Mouse (Mus musculus) MEL (cell line): ENCODE results near the gene Sema5a. TPM values are rescaled to one million over a fixed set of nuclear protein-coding genes. Genes with fewer than 3 reads are reported as not detected.
"Not testable (repeated sequence)": the region's sequence is repeated elsewhere in the genome, so short reads cannot be mapped to it uniquely, and the experiment has no call there.

ENCODE experiments used
- DNase-seq: peaks from one replicate; pipeline ENCODE4 v3.0.0; 2011; ENCODE audit warnings: low read depth, low spot score
- H3K27ac ChIP-seq: 2 replicates; pipeline ENCODE4 v1.5.1; 2012; ENCODE audit warnings: low read depth, mild to moderate bottlenecking, control low read depth, low read length, moderate library complexity; ENCODE audit not compliant: control insufficient read depth
- H3K27me3 ChIP-seq, 2 experiments: fragments of 150-350 bp in 1 of 2; sonication (generic) in 1 of 2; 2 replicates each; pipeline ENCODE4 v1.6.1; 2012; ENCODE audit warnings: low read length in 2 of 2, mild to moderate bottlenecking in 2 of 2, improper control_type of control experiment in 1 of 2, moderate library complexity in 1 of 2; ENCODE audit not compliant: insufficient read depth in 2 of 2, control insufficient read depth in 1 of 2
- H3K36me3 ChIP-seq, 2 experiments: 2 replicates each; pipeline ENCODE4 v1.6.1; 2012 to 2014; ENCODE audit warnings: low read length in 2 of 2, improper control_type of control experiment in 1 of 2, inconsistent platforms in 1 of 2, mild to moderate bottlenecking in 1 of 2; ENCODE audit not compliant: insufficient read depth in 2 of 2, control insufficient read depth in 1 of 2
- H3K4me1 ChIP-seq, 2 experiments: fragments of 150-350 bp in 1 of 2; sonication (generic) in 1 of 2; 2 replicates each; pipeline ENCODE4 v1.6.1; 2012; ENCODE audit warnings: low read length in 2 of 2, improper control_type of control experiment in 1 of 2, mild to moderate bottlenecking in 1 of 2; ENCODE audit not compliant: insufficient read depth in 2 of 2, control insufficient read depth in 1 of 2
- H3K4me3 ChIP-seq, 2 experiments: fragments of 150-350 bp in 1 of 2; sonication (generic) in 1 of 2; 2 replicates each; pipeline ENCODE4 v1.5.1; 2012; ENCODE audit warnings: low read depth in 2 of 2, low read length in 2 of 2, mild to moderate bottlenecking in 2 of 2, moderate library complexity in 2 of 2, control low read depth in 1 of 2, improper control_type of control experiment in 1 of 2; ENCODE audit not compliant: control insufficient read depth in 1 of 2, insufficient read depth in 1 of 2
- H3K79me2 ChIP-seq: 2 replicates; pipeline ENCODE4 v1.6.1; 2012; ENCODE audit warnings: mild to moderate bottlenecking, low read length, moderate library complexity; ENCODE audit not compliant: control insufficient read depth, poor library complexity, insufficient read depth
- H3K9ac ChIP-seq: 2 replicates; pipeline ENCODE4 v1.6.1; 2012; ENCODE audit warnings: low read depth, mild to moderate bottlenecking, control low read depth, low read length, moderate library complexity; ENCODE audit not compliant: control insufficient read depth, poor library complexity, severe bottlenecking
- H3K9me3 ChIP-seq: fragments of 150-350 bp; sonication (generic); replicated peaks from 2 replicates; pipeline ENCODE4 v1.6.1; 2012; ENCODE audit warnings: mild to moderate bottlenecking, low read length, improper control_type of control experiment, moderate library complexity; ENCODE audit not compliant: insufficient read depth
- ELF1 ChIP-seq: IDR thresholded peaks from 2 replicates; pipeline ENCODE4 v1.6.1; 2014; ENCODE audit warnings: low read depth, mild to moderate bottlenecking, inconsistent platforms, low read length, improper control_type of control experiment, moderate library complexity
- EP300 ChIP-seq, 2 experiments: IDR thresholded peaks; 2 replicates each; pipeline ENCODE4 v1.6.1; 2011; ENCODE audit warnings: improper control_type of control experiment in 2 of 2, low read length in 2 of 2, low read depth in 1 of 2, mild to moderate bottlenecking in 1 of 2
- ETS1 ChIP-seq: IDR thresholded peaks from 2 replicates; pipeline ENCODE4 v1.6.1; 2012; ENCODE audit warnings: low read depth, mild to moderate bottlenecking, inconsistent platforms, low read length, improper control_type of control experiment, moderate library complexity
- GABPA ChIP-seq: IDR thresholded peaks from 2 replicates; pipeline ENCODE4 v1.6.1; 2012; ENCODE audit warnings: low read depth, mild to moderate bottlenecking, inconsistent platforms, low read length, improper control_type of control experiment, moderate library complexity
- JUND ChIP-seq: IDR thresholded peaks from 2 replicates; pipeline ENCODE4 v1.6.1; 2011; ENCODE audit warnings: low read depth, mild to moderate bottlenecking, improper control_type of control experiment, low read length
- KAT2A ChIP-seq: conservative IDR thresholded peaks from 2 replicates; pipeline ENCODE4 v1.6.1; 2012; ENCODE audit warnings: low read depth, low read length, improper control_type of control experiment, inconsistent platforms
- MAFK ChIP-seq: IDR thresholded peaks from 2 replicates; pipeline ENCODE4 v1.6.1; 2011; ENCODE audit warnings: low read depth, mild to moderate bottlenecking, low read length, improper control_type of control experiment, borderline replicate concordance
- MAX ChIP-seq: IDR thresholded peaks from 2 replicates; pipeline ENCODE4 v1.6.1; 2011; ENCODE audit warnings: low read length, improper control_type of control experiment
- MXI1 ChIP-seq: IDR thresholded peaks from 2 replicates; pipeline ENCODE4 v1.6.1; 2011; ENCODE audit warnings: mild to moderate bottlenecking, low read depth, low read length, improper control_type of control experiment
- MYC ChIP-seq: IDR thresholded peaks from 2 replicates; pipeline ENCODE4 v1.6.1; 2011; ENCODE audit warnings: low read depth, mild to moderate bottlenecking, low read length, improper control_type of control experiment, moderate library complexity
- NELFE ChIP-seq: IDR thresholded peaks from 2 replicates; pipeline ENCODE4 v1.6.1; 2011; ENCODE audit warnings: low read depth, low read length, improper control_type of control experiment
- POLR2AphosphoS2 ChIP-seq: IDR thresholded peaks from 2 replicates; pipeline ENCODE4 v1.6.1; 2011; ENCODE audit warnings: low read length, improper control_type of control experiment
- RAD21 ChIP-seq: IDR thresholded peaks from 2 replicates; pipeline ENCODE4 v1.6.1; 2011; ENCODE audit warnings: mild to moderate bottlenecking, low read depth, low read length, improper control_type of control experiment
- RCOR1 ChIP-seq: IDR thresholded peaks from 2 replicates; pipeline ENCODE4 v1.6.1; 2012; ENCODE audit warnings: low read depth, mild to moderate bottlenecking, inconsistent platforms, low read length, improper control_type of control experiment
- SMC3 ChIP-seq: IDR thresholded peaks from 2 replicates; pipeline ENCODE4 v1.6.1; 2011; ENCODE audit warnings: low read depth, low read length, improper control_type of control experiment
- TAL1 ChIP-seq: IDR thresholded peaks from 2 replicates; pipeline ENCODE4 v1.6.1; 2012; ENCODE audit warnings: mild to moderate bottlenecking, inconsistent platforms, low read length, moderate library complexity, mixed read lengths
- TBP ChIP-seq: IDR thresholded peaks from 2 replicates; pipeline ENCODE4 v1.8.0; 2011; ENCODE audit warnings: low read depth, low read length, improper control_type of control experiment
- UBTF ChIP-seq: IDR thresholded peaks from 2 replicates; pipeline ENCODE4 v1.6.1; 2012; ENCODE audit warnings: low read depth, mild to moderate bottlenecking, inconsistent platforms, low read length, improper control_type of control experiment, moderate library complexity, borderline replicate concordance; ENCODE audit not compliant: insufficient read depth
- USF2 ChIP-seq, 2 experiments: IDR thresholded peaks; 2 replicates each; pipeline ENCODE4 v1.6.1; 2011 to 2012; ENCODE audit warnings: improper control_type of control experiment in 2 of 2, low read length in 2 of 2, borderline replicate concordance in 1 of 2, inconsistent platforms in 1 of 2, low read depth in 1 of 2, mild to moderate bottlenecking in 1 of 2; ENCODE audit not compliant: insufficient read depth in 1 of 2
- ZC3H11A ChIP-seq: IDR thresholded peaks from 2 replicates; pipeline ENCODE4 v1.6.1; 2012; ENCODE audit warnings: low read depth, mild to moderate bottlenecking, inconsistent platforms, low read length, improper control_type of control experiment
- ZMIZ1 ChIP-seq: IDR thresholded peaks from 2 replicates; pipeline ENCODE4 v1.6.1; 2012; ENCODE audit warnings: low read depth, mild to moderate bottlenecking, inconsistent platforms, low read length, improper control_type of control experiment, moderate library complexity
- polyA plus RNA-seq, 2 experiments: library from polyadenylated mRNA; stranded (reverse) in 1 of 2; unstranded in 1 of 2; fragments of >175 nt in 1 of 2; fragments of >200 nt in 1 of 2; gene quantifications; 2 replicates each; pipeline versions ENCODE4 v1.2.1 to v1.2.4; 2012; ENCODE audit warnings: low replicate concordance in 2 of 2, low read depth in 1 of 2; ENCODE audit not compliant: insufficient read length in 2 of 2, insufficient read depth in 1 of 2, missing spikeins in 1 of 2
- total RNA-seq: library from RNA; depleted of rRNA; stranded (reverse); fragments of 300-350 nt; gene quantifications from 2 replicates; pipeline ENCODE4 v1.2.3, GENCODE M21; 2012

Sema5a gene
- total and polyA plus RNA-seq, 3 experiments = not detected

DNA sequence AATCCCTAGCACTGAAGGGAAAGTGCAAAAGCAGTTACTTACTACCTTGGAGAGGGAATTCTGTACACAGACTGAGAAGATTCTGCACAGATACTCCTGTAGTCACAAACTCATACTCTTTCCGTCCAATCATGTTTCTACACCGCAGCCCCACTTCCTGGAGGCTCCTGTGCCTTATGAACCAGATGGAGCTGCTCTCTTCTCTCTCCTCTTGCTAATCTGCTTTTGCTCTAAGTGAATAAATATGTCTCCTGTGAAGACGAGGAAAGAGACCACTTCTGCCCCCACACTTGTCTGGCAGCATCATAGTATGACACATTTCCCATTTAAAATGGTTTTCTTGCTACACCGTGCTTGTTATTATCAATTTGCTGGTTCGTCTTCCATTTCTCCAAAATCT lies 41.4 kb upstream of the Sema5a start:
- H3K4me1 ChIP-seq = no peaks in the 10 kb centered on the region
- no peak overlapping the region for H3K4me3 ChIP-seq
- TF ChIP-seq ZMIZ1 (no peak), ETS1 (no peak), ELF1 (no peak)
- H3K9me3 ChIP-seq = no peaks in the 10 kb centered on the region
- no peak overlapping the region for H3K27ac ChIP-seq
- no peaks in the 10 kb centered on the region for H3K36me3 ChIP-seq
- H3K9ac ChIP-seq = no peak overlapping the region
- no peaks in the 10 kb centered on the region for H3K79me2 ChIP-seq
- no peak for DNase-seq
- no peaks in the 10 kb centered on the region for H3K27me3 ChIP-seq

DNA sequence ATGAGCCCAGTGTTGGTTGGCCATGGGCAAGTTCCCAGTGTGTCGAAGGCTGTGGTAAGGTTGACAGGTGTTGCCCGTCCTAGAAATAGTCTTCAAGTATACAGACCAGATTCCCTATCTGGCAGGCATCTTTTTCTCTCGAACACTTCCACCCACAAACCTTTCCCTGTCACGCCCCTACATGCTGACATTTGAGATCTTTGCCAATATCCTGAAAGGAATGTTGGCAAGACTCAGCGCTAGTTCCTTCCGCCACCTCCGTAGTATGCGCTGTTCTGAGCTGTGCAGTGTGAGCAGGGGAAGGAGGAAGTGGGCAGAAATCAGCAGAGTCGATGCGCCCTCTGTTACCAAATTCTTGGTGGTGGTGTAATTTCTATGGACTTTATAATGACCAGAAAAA lies 39.7 kb upstream of the Sema5a start:
- Histone ChIP-seq H3K27ac (no peak overlapping the region), H3K36me3 (no peaks in the 10 kb centered on the region), H3K79me2 (no peaks in the 10 kb centered on the region), H3K4me3 (no peak overlapping the region), H3K27me3 (no peaks in the 10 kb centered on the region), H3K9me3 (no peaks in the 10 kb centered on the region), H3K4me1 (no peaks in the 10 kb centered on the region), H3K9ac (no peak overlapping the region)
- TF ChIP-seq RCOR1 (no peak), MAFK (no peak), POLR2AphosphoS2 (no peak)
- DNase-seq = no peak

DNA sequence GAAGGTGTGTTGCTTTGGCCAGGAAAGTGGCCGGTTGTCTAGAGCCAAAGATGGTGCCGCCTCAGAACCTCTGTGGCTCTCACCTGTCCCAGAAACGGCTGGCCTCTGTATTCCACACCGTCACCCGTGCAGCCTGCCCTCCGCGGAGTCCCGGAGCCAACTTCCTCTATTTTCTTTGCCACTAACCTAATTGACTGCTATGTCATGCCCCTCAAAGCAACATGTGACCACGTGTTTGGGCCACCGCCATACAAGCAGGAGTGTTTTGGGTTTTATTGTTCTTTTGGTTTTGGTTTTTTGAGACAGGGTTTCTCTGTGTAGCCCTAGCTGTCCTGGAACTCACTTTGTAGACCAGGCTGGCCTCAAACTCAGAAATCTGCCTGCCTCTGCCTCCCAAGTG lies 29.9 kb upstream of the Sema5a start:
- not testable (repeated sequence) for H3K4me1 ChIP-seq, H3K79me2 ChIP-seq, H3K9ac ChIP-seq, H3K4me3 ChIP-seq, H3K9me3 ChIP-seq, H3K27ac ChIP-seq, H3K27me3 ChIP-seq, H3K36me3 ChIP-seq, DNase-seq

DNA sequence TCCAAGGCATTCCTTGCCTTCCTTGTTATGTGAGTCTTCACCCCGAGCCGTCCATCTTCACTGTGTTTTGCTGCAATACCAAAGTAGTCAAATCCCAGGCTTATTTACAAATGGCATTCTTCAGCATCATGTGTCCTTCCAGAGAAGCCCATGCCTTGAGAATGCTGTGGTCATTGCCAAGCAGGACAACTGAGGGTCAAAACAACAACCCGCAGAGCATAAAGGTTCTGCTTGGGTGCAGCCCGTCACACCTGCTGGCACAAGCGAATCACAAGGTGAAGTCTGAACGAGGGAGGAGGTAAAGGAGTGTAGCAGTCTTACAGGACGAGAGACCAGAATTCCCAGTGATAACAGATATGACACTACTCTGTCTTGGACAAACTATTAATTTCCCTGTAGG lies 21.6 kb upstream of the Sema5a start:
- no peak for DNase-seq
- H3K9me3 ChIP-seq = no peaks in the 10 kb centered on the region
- no peaks in the 10 kb centered on the region for H3K79me2 ChIP-seq
- no peak overlapping the region for H3K9ac ChIP-seq
- H3K27ac ChIP-seq = no peak overlapping the region
- no peaks in the 10 kb centered on the region for H3K4me1 ChIP-seq
- no peaks in the 10 kb centered on the region for H3K27me3 ChIP-seq
- H3K36me3 ChIP-seq = no peaks in the 10 kb centered on the region
- no peak overlapping the region for H3K4me3 ChIP-seq
- TF ChIP-seq MAX = no peak
- no peak for TF ChIP-seq JUND
- no peak for TF ChIP-seq NELFE
- TF ChIP-seq MXI1 = no peak
- TF ChIP-seq EP300 (IDR thresholded peaks at IDR 0.05; ENCODE audit: low read depth in 1 of 2, low read length in 2 of 2) = no peak
- no peak for TF ChIP-seq SMC3
- no peak for TF ChIP-seq KAT2A
- no peak for TF ChIP-seq USF2 (IDR thresholded peaks at IDR 0.05; ENCODE audit: borderline replicate concordance in 1 of 2, insufficient read depth in 1 of 2, low read depth in 1 of 2, low read length in 2 of 2)
- TF ChIP-seq TBP = no peak
- no peak for TF ChIP-seq RAD21
- TF ChIP-seq ZC3H11A = no peak
- TF ChIP-seq MAFK = no peak
- no peak for TF ChIP-seq MYC
- no peak for TF ChIP-seq GABPA
- TF ChIP-seq TAL1 = no peak
- TF ChIP-seq UBTF = no peak
